Mouse (Mus musculus): ENCODE results near the gene Pxn. TPM values are rescaled to one million over a fixed set of nuclear protein-coding genes. Genes with fewer than 3 reads are reported as not detected.
"Not testable (repeated sequence)": the region's sequence is repeated elsewhere in the genome, so short reads cannot be mapped to it uniquely, and the experiment has no call there.

Pxn gene
- polyA plus RNA-seq, 1 experiment from 2014 or later = 19.3 TPM

- Histone ChIP-seq H3K4me2 (ENCODE audit: low read length) (no peak overlapping the region), H3K9me3 (ENCODE audit: control insufficient read depth, low read length) (no peaks in the 10 kb centered on the region), H3K4me3 (ENCODE audit: low read depth, low read length) (no peak overlapping the region), H3K4me1 (replicated peaks; ENCODE audit: control insufficient read depth, insufficient read depth, low read length) (peaks cover 8% of the 10 kb centered on the region), H3K27me3 (replicated peaks; ENCODE audit: control insufficient read depth, insufficient read depth, low read length) (no peaks in the 10 kb centered on the region), H3K9ac (ENCODE audit: low read length) (no peak overlapping the region), H3K27ac (ENCODE audit: low read depth) (no peak overlapping the region), H3K36me3 (ENCODE audit: control insufficient read depth, insufficient read depth, low read length) (no peaks in the 10 kb centered on the region)
- ATAC-seq (replicated peaks; ENCODE audit: low FRiP score, low TSS enrichment, low read depth) (no peak), DNase-seq (ENCODE audit: low spot score) (no peak)
- WGBS = 51% methylated on average over 9 of the region's 9 CpGs
Measured at GRCm38 (mm10) chr5:115498307-115499240, 7.9 kb upstream of the Pxn start.

- Histone ChIP-seq H3K27me3 (replicated peaks; ENCODE audit: control insufficient read depth, insufficient read depth, low read length) (no peaks in the 10 kb centered on the region), H3K4me2 (ENCODE audit: low read length) (no peak overlapping the region), H3K4me3 (ENCODE audit: low read depth, low read length) (no peak overlapping the region), H3K9me3 (ENCODE audit: control insufficient read depth, low read length) (no peaks in the 10 kb centered on the region), H3K4me1 (replicated peaks; ENCODE audit: control insufficient read depth, insufficient read depth, low read length) (no peaks in the 10 kb centered on the region), H3K9ac (ENCODE audit: low read length) (no peak overlapping the region), H3K36me3 (ENCODE audit: control insufficient read depth, insufficient read depth, low read length) (no peaks in the 10 kb centered on the region), H3K27ac (ENCODE audit: low read depth) (no peak overlapping the region)
- 80% methylated on average over 12 of the region's 12 CpGs for WGBS
- ATAC-seq (replicated peaks; ENCODE audit: low FRiP score, low TSS enrichment, low read depth) (no peak), DNase-seq (ENCODE audit: low spot score) (no peak)
Measured at GRCm38 (mm10) chr5:115500383-115500935, 6.0 kb upstream of the Pxn start.

GRCm38 (mm10) chr5:115503035-115503434 is 3.4 kb upstream of the Pxn start:
- 46% methylated on average over 12 of the region's 12 CpGs for WGBS
- no peak for ATAC-seq (replicated peaks; ENCODE audit: low FRiP score, low TSS enrichment, low read depth)
- no peak overlapping the region for H3K27ac ChIP-seq (ENCODE audit: low read depth)
- H3K4me3 ChIP-seq (ENCODE audit: low read depth, low read length) = no peak overlapping the region
- H3K4me1 ChIP-seq (replicated peaks; ENCODE audit: control insufficient read depth, insufficient read depth, low read length) = peaks cover 10% of the 10 kb centered on the region
- no peak overlapping the region for H3K4me2 ChIP-seq (ENCODE audit: low read length)
- H3K36me3 ChIP-seq (ENCODE audit: control insufficient read depth, insufficient read depth, low read length) = no peaks in the 10 kb centered on the region
- H3K9ac ChIP-seq (ENCODE audit: low read length) = no peak overlapping the region
- no peaks in the 10 kb centered on the region for H3K9me3 ChIP-seq (ENCODE audit: control insufficient read depth, low read length)
- H3K27me3 ChIP-seq (replicated peaks; ENCODE audit: control insufficient read depth, insufficient read depth, low read length) = no peaks in the 10 kb centered on the region
- no peak for DNase-seq (ENCODE audit: low spot score)

- 73% methylated on average over 4 of the region's 4 CpGs for WGBS
- DNase-seq (ENCODE audit: low spot score); H3K4me2 ChIP-seq (ENCODE audit: low read length); H3K4me3 ChIP-seq (ENCODE audit: low read depth, low read length); ATAC-seq (replicated peaks; ENCODE audit: low FRiP score, low TSS enrichment, low read depth); H3K9ac ChIP-seq (ENCODE audit: low read length); H3K36me3 ChIP-seq (ENCODE audit: control insufficient read depth, insufficient read depth, low read length); H3K27ac ChIP-seq (ENCODE audit: low read depth); H3K9me3 ChIP-seq (ENCODE audit: control insufficient read depth, low read length); H3K27me3 ChIP-seq (replicated peaks; ENCODE audit: control insufficient read depth, insufficient read depth, low read length): not testable (repeated sequence)
- H3K4me1 ChIP-seq (replicated peaks; ENCODE audit: control insufficient read depth, insufficient read depth, low read length) = peaks cover 29% of the 10 kb centered on the region
Measured at GRCm38 (mm10) chr5:115505617-115506016, 859 bp upstream of the Pxn start.

- peaks cover 29% of the 10 kb centered on the region for H3K4me1 ChIP-seq (replicated peaks; ENCODE audit: control insufficient read depth, insufficient read depth, low read length)
- H3K27ac ChIP-seq (ENCODE audit: low read depth) = no peak overlapping the region
- H3K27me3 ChIP-seq (replicated peaks; ENCODE audit: control insufficient read depth, insufficient read depth, low read length) = no peaks in the 10 kb centered on the region
- H3K4me2 ChIP-seq (ENCODE audit: low read length) = peak overlapping the region; percentile 96
- WGBS = 20% methylated on average over 12 of the region's 12 CpGs
- no peaks in the 10 kb centered on the region for H3K36me3 ChIP-seq (ENCODE audit: control insufficient read depth, insufficient read depth, low read length)
- peak overlapping the region; percentile 83 for H3K4me3 ChIP-seq (ENCODE audit: low read depth, low read length)
- ATAC-seq (replicated peaks; ENCODE audit: low FRiP score, low TSS enrichment, low read depth) (no peak), DNase-seq (ENCODE audit: low spot score) (no peak)
- H3K9me3 ChIP-seq (ENCODE audit: control insufficient read depth, low read length) = no peaks in the 10 kb centered on the region
- H3K9ac ChIP-seq (ENCODE audit: low read length) = peak overlapping the region; percentile 90
Measured at GRCm38 (mm10) chr5:115507267-115507980, 948 bp downstream of the Pxn start.

- Histone ChIP-seq H3K4me2 (ENCODE audit: low read length) (peak overlapping the region; percentile 96), H3K27me3 (replicated peaks; ENCODE audit: control insufficient read depth, insufficient read depth, low read length) (no peaks in the 10 kb centered on the region), H3K36me3 (ENCODE audit: control insufficient read depth, insufficient read depth, low read length) (no peaks in the 10 kb centered on the region), H3K9ac (ENCODE audit: low read length) (peak overlapping the region; percentile 90), H3K27ac (ENCODE audit: low read depth) (no peak overlapping the region), H3K9me3 (ENCODE audit: control insufficient read depth, low read length) (no peaks in the 10 kb centered on the region), H3K4me3 (ENCODE audit: low read depth, low read length) (peak overlapping the region; percentile 83), H3K4me1 (replicated peaks; ENCODE audit: control insufficient read depth, insufficient read depth, low read length) (peaks cover 29% of the 10 kb centered on the region)
- WGBS = 42% methylated on average over 18 of the region's 18 CpGs
- DNase-seq (ENCODE audit: low spot score) = no peak
- no peak for ATAC-seq (replicated peaks; ENCODE audit: low FRiP score, low TSS enrichment, low read depth)
Measured at GRCm38 (mm10) chr5:115507981-115508858, 1.7 kb downstream of the Pxn start.

- ATAC-seq (replicated peaks; ENCODE audit: low FRiP score, low TSS enrichment, low read depth) = no peak
- Histone ChIP-seq H3K4me3 (ENCODE audit: low read depth, low read length) (peak overlapping the region; percentile 83), H3K36me3 (ENCODE audit: control insufficient read depth, insufficient read depth, low read length) (no peaks in the 10 kb centered on the region), H3K27me3 (replicated peaks; ENCODE audit: control insufficient read depth, insufficient read depth, low read length) (no peaks in the 10 kb centered on the region), H3K27ac (ENCODE audit: low read depth) (no peak overlapping the region), H3K9ac (ENCODE audit: low read length) (peak overlapping the region; percentile 1; the same call in 1 of the 2 replicates), H3K4me1 (replicated peaks; ENCODE audit: control insufficient read depth, insufficient read depth, low read length) (peaks cover 29% of the 10 kb centered on the region), H3K4me2 (ENCODE audit: low read length) (peak overlapping the region; percentile 96), H3K9me3 (ENCODE audit: control insufficient read depth, low read length) (no peaks in the 10 kb centered on the region)
- DNase-seq (ENCODE audit: low spot score) = no peak
- 33% methylated on average over 10 of the region's 10 CpGs for WGBS
Measured at GRCm38 (mm10) chr5:115508859-115509147, 2.3 kb downstream of the Pxn start.

GRCm38 (mm10) chr5:115509321-115509761 is 2.9 kb downstream of the Pxn start:
- Histone ChIP-seq H3K9me3 (ENCODE audit: control insufficient read depth, low read length) (no peaks in the 10 kb centered on the region), H3K4me3 (ENCODE audit: low read depth, low read length) (peak overlapping the region; percentile 83; the same call in 1 of the 2 replicates), H3K4me2 (ENCODE audit: low read length) (peak overlapping the region; percentile 96), H3K4me1 (replicated peaks; ENCODE audit: control insufficient read depth, insufficient read depth, low read length) (peaks cover 33% of the 10 kb centered on the region), H3K27ac (ENCODE audit: low read depth) (peak overlapping the region; percentile 48; the same call in 1 of the 2 replicates), H3K36me3 (ENCODE audit: control insufficient read depth, insufficient read depth, low read length) (no peaks in the 10 kb centered on the region), H3K9ac (ENCODE audit: low read length) (peak overlapping the region; percentile 21; the same call in 1 of the 2 replicates), H3K27me3 (replicated peaks; ENCODE audit: control insufficient read depth, insufficient read depth, low read length) (no peaks in the 10 kb centered on the region)
- ATAC-seq (replicated peaks; ENCODE audit: low FRiP score, low TSS enrichment, low read depth) (no peak), DNase-seq (ENCODE audit: low spot score) (no peak)
- WGBS = 28% methylated on average over 15 of the region's 15 CpGs

Data from intestine, embryonic 14.5 days (tissue).